Mouse (Mus musculus) embryonic fibroblast, embryonic 13.5 days (primary cell): ENCODE results near the gene Zxdc.

ENCODE experiments used
- CTCF ChIP-seq: IDR thresholded peaks from 2 replicates; pipeline ENCODE4 v1.5.1; 2011; ENCODE audit warnings: mild to moderate bottlenecking, control low read depth, low read length, moderate library complexity, borderline replicate concordance; ENCODE audit not compliant: insufficient read depth
- POLR2A ChIP-seq: IDR thresholded peaks from 2 replicates; pipeline ENCODE4 v1.6.1; 2011; ENCODE audit warnings: low read depth, mild to moderate bottlenecking, control low read depth, low read length, moderate library complexity

GRCm38 (mm10) chr6:90360024-90360781 lies 9.1 kb upstream of the Zxdc start:
- TF ChIP-seq CTCF (no peak), POLR2A (no peak)
